Mouse (Mus musculus): Measurements from ENCODE around the gene 1700034I23Rik.

DNA sequence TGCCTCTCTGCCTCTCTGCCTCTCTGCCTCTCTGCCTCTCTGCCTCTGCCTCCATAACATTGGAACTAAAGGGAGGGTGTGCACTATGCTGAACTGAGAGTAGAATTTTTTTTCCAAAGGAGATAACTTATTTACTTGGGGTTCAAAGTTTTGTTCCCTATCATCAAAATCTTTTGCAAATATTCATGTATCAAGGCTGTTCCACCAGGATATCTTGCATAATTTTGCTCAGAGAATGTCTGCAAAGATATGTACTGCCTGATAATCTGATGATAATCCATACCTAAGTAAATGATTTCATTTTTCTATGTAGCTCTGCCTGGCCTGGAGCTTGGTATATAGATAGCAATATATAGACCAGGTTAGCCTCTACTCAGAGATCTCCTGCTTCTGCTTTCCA is 36.7 kb upstream of the 1700034I23Rik start:
- TF ChIP-seq CTCF (IDR thresholded peaks at IDR 0.05; ENCODE audit: control insufficient read depth, insufficient read depth, insufficient replicate concordance, low read depth, low read length) (no peak), POLR2A (IDR thresholded peaks at IDR 0.05; ENCODE audit: control insufficient read depth, low read depth, low read length) (no peak)
